Mouse (Mus musculus) ovary, postnatal 36 days (tissue): ENCODE measurements at regions not wholly inside any gene's neighbourhood (a gene's known extent, or its start where the extent isn't known, plus 50 kb on each side); places are given as distances from the start of the nearest gene placed in this dataset.

Experiments
- DNase-seq: peaks from one replicate; pipeline ENCODE4 v3.0.0; 2022; ENCODE audit warnings: low spot score, mixed read lengths

DNA sequence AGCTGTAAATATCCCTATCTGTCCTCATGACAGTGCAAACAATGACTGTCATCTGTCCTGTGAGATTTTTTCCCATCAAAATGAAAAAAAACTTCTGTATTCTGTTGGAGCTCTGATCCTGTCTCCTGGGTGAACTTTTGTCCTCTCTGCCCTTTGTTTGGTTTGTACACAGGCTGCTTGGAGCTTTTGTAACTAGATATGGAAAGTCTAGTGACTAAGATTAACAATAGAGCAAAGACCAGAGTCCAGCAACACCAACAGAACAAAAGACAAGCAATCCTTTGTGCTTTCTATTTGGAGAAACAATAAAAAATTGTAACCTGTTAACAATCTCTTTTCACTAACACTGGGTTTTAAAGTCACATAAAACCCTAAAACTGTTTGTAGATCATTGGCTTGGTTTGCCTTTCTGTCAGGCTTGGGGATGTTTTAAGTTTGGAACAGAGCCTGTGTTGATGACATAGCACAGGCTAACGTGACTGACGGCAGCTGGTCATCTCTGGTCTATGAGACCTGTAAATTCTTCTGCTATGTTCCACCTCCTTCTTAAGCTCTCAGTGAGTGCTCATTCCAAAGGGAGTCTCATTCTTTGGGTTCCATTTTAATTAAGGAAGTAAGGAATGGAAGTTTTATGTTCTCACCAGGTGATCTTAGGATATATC, 219.8 kb downstream of the Gm9733 start:
- DNase-seq = no peak

DNA sequence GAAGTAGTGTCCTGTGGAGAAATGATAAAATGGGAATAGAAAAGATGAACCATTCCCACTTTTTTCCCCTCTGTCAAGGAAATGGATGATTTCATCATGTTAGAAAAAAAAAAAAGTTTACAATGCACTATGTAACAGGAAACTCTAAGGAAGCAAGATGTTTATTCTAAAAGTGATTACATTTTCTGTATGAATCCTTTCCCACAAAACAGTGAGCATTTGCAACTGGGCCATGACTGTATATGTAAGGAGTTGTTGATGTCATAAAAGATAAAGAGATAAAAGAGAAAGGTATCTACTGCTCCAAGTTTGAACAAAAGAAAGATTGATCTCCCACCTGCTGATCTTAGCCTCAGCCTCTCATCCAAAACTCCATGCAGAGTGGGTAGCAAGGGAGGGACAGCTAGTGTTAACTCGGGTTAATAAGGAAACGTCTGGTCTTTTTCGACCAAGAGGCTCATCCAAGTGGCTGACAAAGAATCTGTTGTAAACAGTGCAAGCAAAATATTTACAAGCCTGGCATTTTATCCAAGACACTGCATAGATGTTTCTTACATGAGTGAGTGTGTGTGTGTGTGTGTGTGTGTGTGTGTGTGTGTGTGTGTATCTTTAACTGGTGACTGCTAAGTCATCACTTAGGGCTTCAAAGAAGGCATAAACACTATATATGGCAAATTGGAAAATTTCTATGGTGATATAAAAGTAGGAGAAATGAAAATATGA, 213.3 kb downstream of the Gm9733 start:
- DNase-seq = no peak

DNA sequence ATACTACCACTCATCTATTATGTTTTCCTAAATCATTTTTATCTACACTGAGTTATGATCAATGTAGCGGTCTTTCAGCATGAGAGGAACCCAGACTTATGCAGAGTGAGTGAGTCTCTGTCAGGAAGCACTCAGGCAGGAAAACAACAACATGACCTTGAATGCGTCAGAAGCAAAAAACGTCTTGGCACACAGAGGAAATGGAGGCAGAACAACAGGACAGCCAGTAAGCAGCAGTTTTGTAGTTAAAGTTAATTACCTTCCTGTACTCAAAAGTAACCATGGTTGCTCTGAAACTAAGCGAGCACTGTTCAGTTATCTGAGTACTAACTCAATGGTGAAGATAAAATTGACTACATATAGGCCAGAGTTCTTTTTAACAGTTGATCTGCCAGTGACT, 205.4 kb downstream of the Gm9733 start:
- no peak for DNase-seq

DNA sequence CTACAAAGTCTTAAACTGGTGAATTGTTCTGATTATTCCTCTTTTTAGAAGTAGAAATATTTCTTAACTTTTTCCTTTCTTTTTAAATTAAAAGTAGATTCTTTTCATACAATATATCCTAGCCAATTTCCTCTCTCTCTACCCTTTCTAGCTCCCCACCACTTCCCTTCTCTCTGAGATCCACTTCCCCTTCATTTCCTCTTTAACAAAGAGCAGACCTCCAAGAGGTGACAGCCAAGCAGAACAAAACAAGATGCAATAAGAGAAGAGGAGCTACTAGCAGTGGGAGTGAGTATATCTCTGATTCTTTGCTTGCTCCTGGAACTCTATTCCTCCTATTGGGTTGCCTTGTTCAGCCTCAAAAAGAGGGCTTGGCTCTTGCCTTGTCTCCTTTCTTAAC, 203.7 kb downstream of the Gm9733 start:
- no peak for DNase-seq

DNA sequence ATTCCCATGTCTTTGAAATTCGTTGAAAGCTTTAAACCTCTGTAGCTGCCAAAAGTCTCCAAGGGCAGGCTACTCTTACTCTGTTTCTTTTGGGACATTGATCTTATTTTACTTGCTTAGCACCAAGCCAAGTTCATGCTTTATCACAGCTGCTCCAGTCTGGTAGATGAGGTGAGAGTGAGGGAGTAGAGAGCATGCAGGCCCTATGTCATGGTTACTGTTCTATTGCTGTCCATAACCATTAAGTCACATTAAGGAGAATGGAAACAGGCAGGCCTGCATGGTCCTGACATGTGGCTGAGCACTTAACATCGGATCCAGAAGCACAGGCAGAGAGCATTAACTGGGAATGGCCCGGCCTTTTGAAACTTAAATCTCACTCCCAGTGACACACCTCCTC, 203.1 kb downstream of the Gm9733 start:
- no peak for DNase-seq

DNA sequence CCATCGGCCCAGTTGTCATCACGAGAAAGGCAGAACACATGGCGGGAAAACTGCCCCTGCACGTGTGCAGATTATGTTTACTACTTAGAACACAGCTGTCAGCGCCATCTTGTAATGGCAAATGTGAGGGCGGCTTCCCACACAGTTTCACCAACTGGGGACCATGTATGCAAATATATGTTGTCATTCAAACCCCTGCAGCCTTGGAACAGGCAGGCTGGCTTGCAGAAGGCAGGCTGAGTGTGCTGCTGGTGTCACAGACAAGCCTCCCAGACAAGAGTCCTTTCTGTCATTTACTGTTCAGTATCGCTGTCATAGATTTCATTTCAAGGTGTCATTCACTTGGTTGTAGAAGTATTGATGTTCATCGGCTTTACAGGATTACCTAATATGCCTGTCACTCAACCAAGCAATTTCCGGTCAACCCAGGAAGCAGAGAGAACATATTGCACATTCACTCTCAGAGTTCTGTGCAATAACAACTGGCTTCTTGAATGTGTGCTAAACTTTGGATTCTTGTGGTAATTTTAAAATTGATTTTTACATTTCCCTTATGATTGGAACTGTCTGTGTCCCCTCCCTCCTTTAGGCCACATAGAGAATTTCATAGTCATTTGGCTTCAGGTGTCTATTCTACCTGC, 202.3 kb downstream of the Gm9733 start:
- DNase-seq = no peak

DNA sequence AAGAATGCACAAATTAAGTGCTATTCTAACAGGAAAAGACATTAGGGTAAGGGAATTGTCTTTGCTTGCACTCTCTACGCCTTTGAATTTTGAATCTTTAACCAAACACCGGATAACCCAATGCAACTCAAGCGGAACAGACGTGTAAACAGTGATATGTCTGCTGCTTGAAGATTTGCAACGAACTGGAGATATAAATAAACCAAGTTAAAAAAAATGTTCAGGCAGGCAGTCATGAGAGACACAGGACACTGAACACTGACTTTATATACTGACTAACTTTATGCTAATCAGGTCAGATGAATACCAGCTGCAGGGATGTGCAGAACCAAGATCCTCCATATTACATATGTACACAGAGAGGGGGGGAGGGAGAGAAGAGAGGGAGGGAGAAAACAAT, 200.0 kb downstream of the Gm9733 start:
- no peak for DNase-seq

DNA sequence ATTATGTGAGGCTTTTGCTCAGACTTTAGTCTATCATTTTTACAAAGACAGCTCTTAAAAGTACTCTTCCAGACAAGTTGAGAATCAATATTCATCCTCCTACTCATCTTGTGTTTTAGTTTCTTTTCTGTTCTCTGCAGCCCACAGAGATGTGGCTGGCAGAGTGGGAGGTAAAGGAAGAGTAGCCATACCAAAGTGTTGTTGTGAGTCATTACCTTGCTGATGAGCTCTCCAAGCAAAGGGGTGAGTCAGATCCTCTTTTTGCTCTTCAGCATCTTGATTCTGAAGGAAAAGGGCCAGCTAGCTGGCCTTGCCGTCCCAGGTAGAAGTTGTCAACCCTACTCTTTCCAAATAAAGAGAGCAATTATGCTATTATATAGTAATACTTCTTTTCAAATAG, 192.6 kb downstream of the Gm9733 start:
- no peak for DNase-seq

DNA sequence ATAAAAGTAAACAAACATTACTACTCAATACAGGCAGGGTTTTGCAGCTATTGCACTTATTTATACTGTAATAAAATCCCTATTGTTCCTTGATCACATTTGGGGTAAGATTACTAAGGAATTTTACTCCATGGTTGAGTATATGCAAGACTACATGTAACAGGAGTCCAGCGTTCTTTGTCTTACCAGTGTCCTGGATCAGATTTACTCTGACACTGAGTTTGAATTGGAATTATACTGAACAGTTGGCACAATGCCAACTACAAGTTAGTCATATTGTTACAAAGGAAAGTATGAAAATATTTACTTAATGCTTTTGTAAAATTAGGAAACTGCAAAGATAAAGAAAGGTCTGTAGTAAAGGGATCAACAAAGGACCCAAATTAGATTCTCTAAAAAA, 178.4 kb downstream of the Gm9733 start:
- no peak for DNase-seq

DNA sequence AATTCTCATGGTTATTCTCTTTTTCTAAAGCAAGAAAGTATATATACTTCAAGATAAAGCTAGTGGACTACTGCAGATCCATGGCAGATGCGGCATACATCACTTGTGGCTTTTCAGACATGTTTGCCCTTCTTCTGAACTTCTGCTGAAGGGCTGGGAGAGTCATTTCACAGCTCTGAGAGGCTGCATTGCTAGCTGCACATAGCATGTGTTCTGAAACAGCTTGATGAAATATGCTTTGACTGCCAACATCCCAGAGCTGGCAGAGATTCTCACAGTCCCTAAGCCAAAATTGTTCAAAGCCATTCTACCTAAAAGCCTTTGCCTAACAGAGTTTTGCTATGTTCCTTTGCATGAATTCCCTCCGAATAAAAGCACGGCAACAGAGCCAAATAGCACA, 177.9 kb downstream of the Gm9733 start:
- DNase-seq = peak; percentile 21

DNA sequence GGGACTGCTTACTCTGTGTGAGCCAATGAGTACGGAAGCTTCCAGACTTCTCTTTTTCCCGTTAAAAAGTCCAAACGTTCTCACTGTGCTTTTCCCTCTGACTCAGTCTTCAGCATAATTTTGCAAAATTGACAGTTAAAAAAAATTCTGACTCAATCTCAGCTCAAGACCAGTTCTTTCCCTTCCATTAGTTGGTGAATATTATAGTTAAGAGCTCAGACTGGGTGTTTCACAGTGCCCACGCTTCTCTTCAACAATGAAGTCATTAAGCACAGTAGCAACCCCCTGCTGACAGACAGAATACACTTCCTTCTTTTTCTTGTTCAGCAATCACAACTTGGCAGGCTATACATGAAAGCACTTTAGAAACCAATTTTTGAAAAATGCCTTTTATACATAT, 175.4 kb downstream of the Gm9733 start:
- no peak for DNase-seq

DNA sequence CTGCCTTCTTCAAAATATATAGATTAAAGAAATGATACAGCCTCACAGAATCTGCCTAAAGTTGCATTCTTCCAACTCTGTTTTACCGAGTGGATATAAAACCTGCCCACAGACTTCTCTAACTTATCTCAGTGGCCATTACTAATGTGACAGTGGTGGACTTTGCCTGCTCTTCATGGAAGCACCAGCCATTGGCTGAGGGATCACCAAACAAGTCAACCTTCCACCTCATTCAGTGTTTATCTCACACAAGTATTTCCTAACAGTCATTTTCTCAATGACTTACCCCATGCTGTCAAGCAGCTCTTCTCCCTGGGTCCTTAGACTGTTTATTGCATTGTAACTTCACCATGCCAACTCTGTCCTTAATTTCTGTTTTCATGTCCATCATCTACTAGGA, 174.3 kb downstream of the Gm9733 start:
- no peak for DNase-seq

DNA sequence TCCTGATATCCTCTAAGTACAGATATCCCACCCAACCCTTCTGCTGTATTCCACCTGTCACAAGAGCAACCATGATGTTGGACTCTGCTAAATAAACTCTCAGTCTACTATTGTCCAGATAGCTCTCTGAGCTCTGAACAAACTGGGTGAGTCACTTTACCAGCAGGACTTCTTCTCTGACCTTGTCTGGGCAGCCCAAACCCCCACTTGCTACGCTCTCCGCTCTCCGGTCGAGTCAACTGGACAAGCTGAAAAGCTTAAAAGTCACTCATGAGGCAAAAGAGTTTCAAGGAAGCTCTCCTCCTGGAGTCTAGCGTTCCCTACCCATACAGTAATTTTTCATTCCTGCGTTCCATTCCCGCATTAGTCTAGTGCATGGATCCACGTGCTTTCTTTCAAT, 173.2 kb downstream of the Gm9733 start:
- DNase-seq = no peak

DNA sequence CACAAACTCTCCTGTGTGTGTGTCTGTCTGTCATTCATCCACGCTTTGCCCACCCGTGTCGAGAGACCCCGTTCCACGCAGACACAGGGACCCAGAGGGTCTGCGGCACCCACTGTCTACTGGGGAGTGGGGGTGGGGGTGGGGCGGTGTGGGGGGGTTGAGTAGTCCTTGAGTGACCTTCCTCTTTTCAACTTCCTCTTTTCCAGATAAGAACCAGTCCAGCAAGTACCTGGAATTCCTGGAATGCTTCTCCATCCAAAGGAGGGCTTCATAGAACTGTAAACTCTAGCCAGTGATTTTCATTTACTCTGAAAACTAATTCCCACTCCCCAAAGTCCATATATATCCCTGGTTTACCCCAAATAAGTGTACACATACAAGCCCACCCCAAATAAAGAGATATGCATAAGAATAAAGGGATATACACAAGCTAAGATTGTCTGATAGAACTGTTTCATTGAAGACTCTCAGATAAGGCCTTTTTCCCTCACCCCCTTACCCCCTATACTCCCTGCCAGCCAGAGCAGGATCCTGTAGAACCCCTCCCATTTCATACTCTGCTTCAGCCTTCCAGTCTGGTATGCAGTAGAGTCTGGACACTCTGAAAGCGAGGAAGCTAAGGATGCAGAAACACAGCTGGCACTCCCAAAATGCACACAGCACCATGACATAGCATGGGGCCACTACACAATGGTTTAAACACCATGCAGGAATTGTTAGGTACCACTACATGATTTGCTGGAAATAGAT, 172.0 kb downstream of the Gm9733 start:
- DNase-seq = no peak

DNA sequence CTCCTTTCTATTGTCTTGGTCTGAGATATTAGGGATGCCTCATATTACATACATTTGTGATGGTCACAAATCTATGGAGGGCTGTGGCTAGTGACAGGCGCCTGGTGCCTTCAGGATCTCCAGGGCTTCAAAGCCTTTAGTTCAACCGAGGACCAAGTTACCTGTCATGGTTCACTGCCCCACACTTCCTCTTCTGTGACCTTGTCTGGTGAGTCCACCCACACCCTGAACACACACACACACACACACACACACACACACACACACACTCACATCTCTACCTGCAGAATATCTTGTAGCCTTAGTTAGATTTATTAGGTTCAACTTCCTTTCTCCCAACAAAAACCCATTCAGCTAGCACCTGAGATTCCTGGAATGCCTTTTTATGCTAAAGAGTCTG, 156.3 kb downstream of the Gm9733 start:
- DNase-seq = no peak

DNA sequence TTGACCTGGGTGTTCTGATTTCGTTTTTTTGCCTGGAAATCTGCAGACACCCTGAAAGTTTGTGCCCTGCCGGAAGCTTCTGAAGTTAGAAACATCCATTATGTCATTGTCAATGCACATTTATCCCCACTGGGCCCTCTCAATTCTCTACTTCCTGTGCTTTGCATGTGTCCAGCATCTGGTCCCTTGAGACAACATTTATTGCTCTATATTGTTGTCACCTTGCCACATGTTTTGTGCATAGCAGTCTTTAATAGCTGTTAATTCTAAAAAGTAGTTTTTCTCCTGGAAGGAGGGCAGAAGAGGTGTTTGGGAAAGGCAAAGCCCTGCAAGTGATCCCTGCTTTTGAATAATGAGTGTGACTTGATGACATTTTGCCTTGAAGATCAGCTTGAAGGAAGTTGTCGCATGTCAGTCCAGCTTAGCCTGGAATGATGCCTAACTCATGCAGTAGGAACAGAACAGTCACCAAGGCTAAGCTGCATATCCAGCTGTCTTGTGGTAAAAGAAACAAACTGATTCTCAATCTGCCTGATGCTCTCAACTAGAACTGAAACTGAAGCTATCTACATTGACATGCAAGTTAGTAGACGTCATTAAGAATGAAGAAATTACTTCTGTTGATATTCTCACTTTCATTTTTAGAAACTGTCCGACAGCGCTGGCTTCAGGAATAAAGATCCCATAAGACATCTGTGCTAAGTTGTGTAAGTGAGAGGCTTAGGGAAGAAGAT, 152.9 kb downstream of the Gm9733 start:
- no peak for DNase-seq

DNA sequence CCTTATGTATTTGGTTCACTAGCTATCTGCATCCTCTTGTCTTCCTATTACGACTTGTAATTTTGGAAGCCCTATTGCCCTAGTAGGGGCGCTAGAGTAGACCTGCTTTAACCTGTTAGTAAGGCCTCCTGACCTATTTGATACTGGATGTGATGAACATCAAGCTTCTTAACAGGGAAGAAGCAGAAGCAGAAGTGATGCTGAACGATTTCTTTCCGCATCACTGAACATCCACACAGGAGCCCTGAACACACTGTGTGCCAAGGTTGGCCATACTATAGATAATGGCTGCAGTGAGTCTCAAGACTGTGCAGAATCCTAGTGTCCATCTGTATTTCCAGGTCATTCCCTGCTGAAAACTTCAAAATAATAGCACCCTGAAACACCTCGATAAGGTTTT, 151.0 kb downstream of the Gm9733 start:
- no peak for DNase-seq

DNA sequence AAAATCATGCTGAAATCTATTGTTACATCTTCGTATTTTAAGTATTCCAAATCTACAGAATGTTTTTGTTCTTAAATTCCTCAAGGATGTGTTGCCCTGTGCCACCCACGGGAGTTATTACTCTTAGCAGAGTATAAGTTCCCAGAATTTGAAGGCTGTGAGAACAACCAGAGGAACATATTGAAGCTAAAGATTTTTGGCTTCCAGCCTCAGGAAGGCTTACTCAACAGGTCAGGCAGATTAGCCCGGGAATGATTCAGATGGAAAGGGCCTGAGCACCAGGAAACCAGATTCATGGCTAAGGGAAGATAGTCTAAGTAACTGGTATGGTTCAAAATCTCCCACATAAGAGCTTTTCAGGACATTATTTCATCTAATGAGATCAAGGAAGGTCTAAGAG, 145.4 kb downstream of the Gm9733 start:
- no peak for DNase-seq

DNA sequence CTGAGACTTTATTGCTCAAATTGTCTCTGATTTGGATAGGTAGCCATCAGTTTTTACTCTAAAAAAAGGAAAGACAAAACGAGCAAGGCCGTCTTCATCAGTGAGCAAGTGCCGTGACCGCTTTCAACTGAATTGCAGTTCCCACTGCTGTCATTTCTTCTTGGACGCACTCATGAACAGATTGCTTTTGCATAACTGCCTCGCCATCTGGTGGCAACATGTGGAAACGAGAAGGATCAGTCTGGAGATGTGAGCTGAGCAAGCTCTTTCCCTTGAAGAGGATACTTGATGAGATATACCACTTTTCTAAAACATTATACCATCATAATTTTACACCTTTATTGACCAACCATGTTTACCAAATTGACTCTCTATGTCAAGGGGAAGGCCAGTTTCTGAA, 137.7 kb downstream of the Gm9733 start:
- peak; percentile 49 for DNase-seq

DNA sequence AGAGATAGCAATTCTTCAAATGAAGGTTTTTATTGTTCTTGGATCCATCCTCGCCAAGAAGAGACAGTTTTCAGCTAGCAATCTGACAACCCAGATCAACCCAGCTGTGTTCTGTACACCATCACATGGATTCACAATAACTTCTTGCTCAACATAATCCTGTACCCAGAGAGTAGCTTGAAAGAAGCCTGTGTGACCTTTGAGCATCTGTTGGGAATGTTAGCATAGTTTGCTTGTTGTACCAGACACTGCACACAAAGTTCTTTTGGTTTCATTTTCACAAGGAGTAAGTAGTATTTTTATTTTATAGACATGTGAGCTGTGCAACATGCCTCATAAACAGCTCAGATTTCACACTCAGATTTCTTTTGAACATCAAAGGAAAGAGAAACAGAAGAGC, 136.0 kb downstream of the Gm9733 start:
- DNase-seq = no peak

DNA sequence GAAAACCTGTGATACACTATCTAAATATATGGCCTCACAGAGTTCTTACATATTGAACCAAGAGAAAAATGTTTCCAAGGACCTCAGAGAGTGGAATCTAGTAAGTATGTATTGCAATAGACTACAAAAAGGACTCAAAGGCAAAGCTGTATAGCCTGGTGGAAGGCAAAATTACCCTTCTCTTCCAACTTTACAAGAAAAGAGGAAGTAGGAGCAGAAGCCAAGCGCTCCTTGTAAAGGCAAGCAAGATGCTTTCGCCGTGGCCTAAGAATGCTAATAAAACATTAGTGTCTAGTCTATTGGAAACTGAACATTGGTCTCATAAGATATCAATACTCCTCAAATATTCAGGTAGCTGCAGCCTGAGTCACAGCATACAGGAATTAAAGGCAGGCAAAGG, 134.0 kb downstream of the Gm9733 start:
- DNase-seq = no peak

DNA sequence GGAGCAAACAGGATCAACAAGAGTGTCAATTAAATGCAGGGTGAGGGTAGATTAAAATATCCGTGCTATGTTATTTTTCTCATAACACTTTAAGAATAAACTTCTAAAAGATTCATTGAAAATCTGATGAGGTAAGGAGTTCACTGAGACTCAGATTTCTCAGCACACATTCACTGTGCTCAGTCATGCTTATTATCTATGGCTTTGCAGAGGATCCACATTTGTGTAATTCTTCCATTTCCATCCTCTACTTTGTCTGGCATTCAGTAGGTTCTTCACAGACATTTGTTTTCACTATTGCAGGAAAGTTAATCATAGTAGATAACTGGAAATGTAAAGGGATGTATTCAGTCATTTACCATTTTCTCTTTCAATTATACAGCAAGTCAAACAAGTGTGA, 131.8 kb downstream of the Gm9733 start:
- no peak for DNase-seq
